Mouse (Mus musculus) stomach, postnatal 0 days (tissue): ENCODE measurements at regions not wholly inside any gene's neighbourhood (a gene's known extent, or its start where the extent isn't known, plus 50 kb on each side); places are given as distances from the start of the nearest gene placed in this dataset.

Source experiments
- ATAC-seq: fragments of 200-750 bp; cut with Nextera tagmentation; 2 replicates; pipeline ENCODE4 v1.8.0; 2017; ENCODE audit not compliant: low FRiP score, low TSS enrichment
- DNase-seq: peaks from one replicate; pipeline ENCODE4 v3.0.0-alpha.2; 2016; ENCODE audit warnings: low spot score
- H3K27ac ChIP-seq: fragments of 300-500 bp; sonication (generic); replicated peaks from 2 replicates; pipeline ENCODE4 v1.5.1; 2014; ENCODE audit warnings: mild to moderate bottlenecking, control low read depth
- H3K27me3 ChIP-seq: fragments of 300-500 bp; sonication (generic); 2 replicates; pipeline ENCODE4 v1.6.1; 2014; ENCODE audit warnings: low read length; ENCODE audit not compliant: control insufficient read depth, insufficient read depth
- H3K36me3 ChIP-seq: fragments of 300-500 bp; sonication (generic); 2 replicates; pipeline ENCODE4 v1.6.1; 2014; ENCODE audit warnings: low read length, mixed read lengths; ENCODE audit not compliant: control insufficient read depth, insufficient read depth
- H3K4me1 ChIP-seq: fragments of 300-500 bp; sonication (generic); replicated peaks from 2 replicates; pipeline ENCODE4 v1.6.1; 2014; ENCODE audit warnings: antibody characterized with exemption; ENCODE audit not compliant: control insufficient read depth, insufficient read depth
- H3K4me2 ChIP-seq: fragments of 300-500 bp; sonication (generic); replicated peaks from 2 replicates; pipeline ENCODE4 v1.6.1; 2014; ENCODE audit warnings: low read depth, mild to moderate bottlenecking, control low read depth, moderate library complexity
- H3K4me3 ChIP-seq: fragments of 300-500 bp; sonication (generic); 2 replicates; pipeline ENCODE4 v1.5.1; 2014; ENCODE audit warnings: low read depth, low read length, control low read depth
- H3K9ac ChIP-seq: fragments of 300-500 bp; sonication (generic); 2 replicates; pipeline ENCODE4 v1.6.1; 2014; ENCODE audit warnings: mild to moderate bottlenecking, low read length, control low read depth, mixed read lengths
- H3K9me3 ChIP-seq: fragments of 300-500 bp; sonication (generic); 2 replicates; pipeline ENCODE4 v1.6.1; 2016; ENCODE audit warnings: low read length; ENCODE audit not compliant: control insufficient read depth
- CTCF ChIP-seq: IDR thresholded peaks from 2 replicates; pipeline ENCODE4 v1.5.1; 2016; ENCODE audit warnings: antibody characterized with exemption, low read depth, mild to moderate bottlenecking, moderate library complexity
- EP300 ChIP-seq: optimal IDR thresholded peaks from 2 replicates; pipeline ENCODE3; 2016; ENCODE audit warnings: antibody characterized with exemption
- WGBS: fragments of 180-500 bp; shearing (Covaris S2); extraction: QIAGEN DNeasy Blood & Tissue Kit; methylation state at CpG from one replicate; pipeline ENCODE4 v1.1.7; 2014; 5-methylcytosine and 5-hydroxymethylcytosine counted together

DNA sequence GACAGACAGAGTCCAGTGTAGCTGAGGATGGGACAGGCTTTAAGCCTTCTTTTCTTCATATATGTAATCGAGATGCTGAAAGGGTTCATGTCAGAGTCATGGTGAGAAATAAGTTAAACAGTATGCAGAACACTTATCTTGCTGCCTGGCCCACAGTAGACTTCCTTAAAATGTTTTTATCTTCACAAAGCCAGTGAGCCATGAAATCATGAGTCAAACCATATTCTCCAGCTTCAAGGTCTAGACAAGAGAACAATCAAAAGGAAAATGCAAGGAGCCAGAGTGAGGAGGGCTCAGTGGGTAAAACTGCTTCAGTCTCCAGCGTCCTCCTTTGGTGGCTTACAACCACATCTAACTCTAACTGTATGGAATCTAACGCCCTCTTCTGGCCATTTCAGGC lies 103.7 kb upstream of the Onecut1 start:
- Histone ChIP-seq H3K36me3 (no peaks in the 10 kb centered on the region), H3K4me1 (no peaks in the 10 kb centered on the region), H3K9me3 (no peaks in the 10 kb centered on the region), H3K27ac (no peak overlapping the region), H3K9ac (no peak overlapping the region), H3K4me3 (no peak overlapping the region), H3K27me3 (no peaks in the 10 kb centered on the region), H3K4me2 (no peak overlapping the region)
- ATAC-seq = no peak
- no peak for TF ChIP-seq EP300
- no peak for TF ChIP-seq CTCF
- WGBS = 49% methylated on average over 3 of the region's 3 CpGs
- no peak for DNase-seq

DNA sequence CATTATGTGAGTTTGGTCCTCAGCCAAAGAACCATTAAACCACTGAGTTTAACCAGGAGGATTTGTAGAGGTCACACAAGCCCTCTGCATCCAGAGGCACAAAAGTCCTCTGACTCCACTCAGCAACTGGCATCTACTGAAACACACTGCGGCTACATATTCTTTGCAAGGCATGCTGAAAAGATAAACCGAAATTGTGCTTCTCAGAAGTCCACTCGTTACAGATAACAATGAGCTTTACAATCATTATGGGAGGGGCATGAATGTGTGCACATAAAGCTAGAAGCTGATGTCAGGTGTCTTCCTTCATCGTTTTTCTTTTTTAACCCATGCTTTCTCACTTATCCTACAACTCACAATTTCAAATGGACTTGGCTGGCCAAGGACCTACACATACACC lies 102.8 kb upstream of the Onecut1 start:
- Histone ChIP-seq H3K4me1 (no peaks in the 10 kb centered on the region), H3K9me3 (no peaks in the 10 kb centered on the region), H3K36me3 (no peaks in the 10 kb centered on the region), H3K4me2 (no peak overlapping the region), H3K27ac (no peak overlapping the region), H3K9ac (no peak overlapping the region), H3K4me3 (no peak overlapping the region), H3K27me3 (no peaks in the 10 kb centered on the region)
- no peak for DNase-seq
- WGBS = 80% methylated on average over 4 of the region's 4 CpGs
- ATAC-seq = no peak
- TF ChIP-seq CTCF = no peak
- TF ChIP-seq EP300 = no peak

DNA sequence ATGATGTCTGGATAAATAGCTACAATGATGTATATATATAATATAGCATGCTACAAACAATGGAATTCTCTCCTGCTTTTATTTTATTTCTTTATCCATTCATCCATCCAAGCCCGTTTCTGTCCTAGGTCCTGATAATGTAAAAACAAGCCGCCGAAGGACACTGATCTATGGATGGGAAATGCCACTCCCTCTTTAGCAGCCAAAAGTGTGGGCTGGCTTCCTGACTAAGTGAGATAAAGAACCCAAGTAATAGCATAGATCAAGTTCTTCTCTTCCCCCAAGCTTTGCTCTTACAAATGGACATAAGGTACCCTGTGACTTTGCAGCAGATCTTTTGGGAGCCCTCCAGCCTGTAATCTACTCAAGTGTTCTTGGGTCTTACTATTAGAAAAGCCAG lies 81.3 kb upstream of the Onecut1 start:
- TF ChIP-seq CTCF (no peak), EP300 (no peak)
- H3K4me3 ChIP-seq = no peak overlapping the region
- no peaks in the 10 kb centered on the region for H3K4me1 ChIP-seq
- ATAC-seq (no peak), DNase-seq (no peak)
- WGBS = 61% methylated on average over 3 of the region's 3 CpGs
- H3K4me2 ChIP-seq = no peak overlapping the region
- no peaks in the 10 kb centered on the region for H3K9me3 ChIP-seq
- no peak overlapping the region for H3K9ac ChIP-seq
- no peak overlapping the region for H3K27ac ChIP-seq
- H3K36me3 ChIP-seq = no peaks in the 10 kb centered on the region
- H3K27me3 ChIP-seq = no peaks in the 10 kb centered on the region

DNA sequence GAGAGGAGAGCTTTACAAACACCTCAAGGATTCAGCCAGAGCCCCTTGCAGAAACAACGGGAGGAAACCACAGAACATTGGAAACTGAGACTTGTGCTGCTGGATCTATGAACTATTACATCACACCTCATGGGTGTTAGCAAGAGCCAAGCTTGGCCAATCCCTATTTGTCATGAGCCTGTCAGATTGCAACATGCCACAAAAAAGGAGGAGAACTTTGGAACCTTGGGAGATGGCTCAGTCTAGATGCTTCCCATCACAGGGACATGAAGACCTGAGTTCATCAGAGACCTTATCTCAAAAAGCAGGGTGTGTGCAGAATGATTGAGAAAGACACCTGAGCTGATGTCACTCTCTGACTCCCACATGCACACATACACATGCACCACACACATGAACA lies 68.3 kb upstream of the Onecut1 start:
- 55% methylated on average over 1 of the region's 1 CpGs for WGBS
- Histone ChIP-seq H3K4me3 (no peak overlapping the region), H3K4me1 (no peaks in the 10 kb centered on the region)

DNA sequence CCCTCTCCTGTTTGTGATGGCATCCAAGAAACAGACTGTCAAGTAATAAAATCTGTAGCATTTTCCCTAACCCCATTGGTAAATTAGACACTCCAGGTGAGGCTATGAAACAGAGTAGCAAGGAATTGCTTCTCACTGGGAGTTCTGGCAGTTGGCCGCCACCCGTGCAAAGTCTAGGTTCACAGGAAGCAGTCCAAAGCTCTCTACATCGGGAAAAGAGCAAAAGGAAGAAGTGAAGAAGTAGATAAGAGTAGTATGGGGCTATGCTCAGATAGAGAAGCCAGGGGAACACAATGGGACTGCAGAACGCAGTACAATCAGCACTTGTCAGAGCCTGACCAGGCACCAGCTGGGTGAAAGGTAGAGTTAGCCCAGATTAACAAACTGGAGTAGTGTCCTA lies 65.7 kb upstream of the Onecut1 start:
- no peak for TF ChIP-seq CTCF
- TF ChIP-seq EP300 = no peak
- Histone ChIP-seq H3K9me3 (no peaks in the 10 kb centered on the region), H3K9ac (no peak overlapping the region), H3K4me1 (no peaks in the 10 kb centered on the region), H3K4me2 (no peak overlapping the region), H3K36me3 (no peaks in the 10 kb centered on the region), H3K4me3 (no peak overlapping the region), H3K27me3 (no peaks in the 10 kb centered on the region), H3K27ac (no peak overlapping the region)
- ATAC-seq (no peak), DNase-seq (no peak)
- WGBS = 71% methylated on average over 4 of the region's 4 CpGs

More for the DNA sequence above, 68.3 kb upstream of the Onecut1 start:
- Histone ChIP-seq H3K27me3 (no peaks in the 10 kb centered on the region), H3K36me3 (no peaks in the 10 kb centered on the region), H3K9me3 (no peaks in the 10 kb centered on the region), H3K9ac (no peak overlapping the region), H3K4me2 (no peak overlapping the region), H3K27ac (no peak overlapping the region)
- DNase-seq = no peak
- ATAC-seq = no peak
- TF ChIP-seq EP300 = no peak
- TF ChIP-seq CTCF = no peak

DNA sequence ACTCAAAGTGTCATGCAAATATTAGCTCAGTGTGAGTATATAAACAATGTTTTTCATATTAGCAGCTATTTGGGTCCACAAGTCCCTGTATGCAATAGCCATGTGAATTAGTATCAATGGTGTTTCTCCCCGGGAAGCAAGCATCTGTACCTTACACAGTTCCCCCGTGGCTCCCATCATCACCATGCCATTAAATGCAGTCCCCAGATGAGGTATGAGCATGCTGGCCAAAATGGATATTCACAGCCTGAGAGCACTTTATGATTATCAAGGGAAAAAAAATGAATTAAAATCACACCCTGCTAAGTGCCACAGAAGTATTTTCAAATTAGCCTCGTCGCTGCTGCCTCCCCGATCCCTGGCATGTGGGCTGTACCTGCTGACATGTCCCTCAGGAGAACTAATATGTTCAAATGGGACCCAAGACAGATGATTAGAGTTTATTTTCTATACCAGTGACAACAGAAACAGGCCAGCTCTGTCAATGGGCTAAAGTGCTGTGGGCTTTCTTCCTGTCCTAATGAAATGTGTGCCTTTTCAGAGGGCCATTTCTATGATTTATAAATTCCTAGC lies 64.4 kb upstream of the Onecut1 start:
- Histone ChIP-seq H3K36me3 (no peaks in the 10 kb centered on the region), H3K27ac (no peak overlapping the region), H3K4me2 (no peak overlapping the region), H3K9me3 (no peaks in the 10 kb centered on the region), H3K4me1 (no peaks in the 10 kb centered on the region), H3K27me3 (no peaks in the 10 kb centered on the region), H3K4me3 (no peak overlapping the region), H3K9ac (no peak overlapping the region)
- DNase-seq = no peak
- no peak for ATAC-seq
- TF ChIP-seq EP300 (no peak), CTCF (no peak)
- 77% methylated on average over 5 of the region's 5 CpGs for WGBS
